Mouse (Mus musculus) liver, adult 2 months (tissue): ENCODE measurements around the gene Cdk4. TPM values are rescaled to one million over a fixed set of nuclear protein-coding genes. Genes with fewer than 3 reads are reported as not detected.

Source experiments
- DNase-seq: peaks from one replicate; pipeline ENCODE4 v3.0.0-alpha.2; 2011; ENCODE audit warnings: low read depth, low spot score; ENCODE audit errors: extremely low read depth
- H3K27ac ChIP-seq: fragments of 200-500 bp; replicated peaks from 2 replicates; pipeline ENCODE4 v1.5.1; 2012; ENCODE audit warnings: low read depth, mild to moderate bottlenecking, control low read depth, inconsistent platforms, low read length; ENCODE audit not compliant: insufficient read depth
- H3K27me3 ChIP-seq: fragments of 200-500 bp; 2 replicates; pipeline ENCODE4 v1.6.1; 2012; ENCODE audit warnings: mild to moderate bottlenecking, moderate library complexity, low read length, inconsistent platforms; ENCODE audit not compliant: control insufficient read depth, insufficient read depth
- H3K36me3 ChIP-seq: fragments of 200-500 bp; 2 replicates; pipeline ENCODE4 v1.6.1; 2012; ENCODE audit warnings: low read length, inconsistent platforms; ENCODE audit not compliant: control insufficient read depth, insufficient read depth
- H3K4me1 ChIP-seq: fragments of 200-500 bp; 2 replicates; pipeline ENCODE4 v1.6.1; 2011; ENCODE audit warnings: low read length; ENCODE audit not compliant: control insufficient read depth, insufficient read depth
- H3K4me3 ChIP-seq: fragments of 200-500 bp; 2 replicates; pipeline ENCODE4 v1.5.1; 2011; ENCODE audit warnings: low read depth, mild to moderate bottlenecking, control low read depth, low read length, moderate library complexity; ENCODE audit not compliant: insufficient read depth
- H3K79me2 ChIP-seq: fragments of 200-500 bp; 2 replicates; pipeline ENCODE4 v1.6.1; 2012; ENCODE audit warnings: inconsistent platforms, mild to moderate bottlenecking, low read length, moderate library complexity; ENCODE audit not compliant: control insufficient read depth, insufficient read depth
- H3K9ac ChIP-seq: fragments of 200-500 bp; 2 replicates; pipeline ENCODE4 v1.6.1; 2012; ENCODE audit warnings: low read depth, mild to moderate bottlenecking, control low read depth, inconsistent platforms, low read length
- CTCF ChIP-seq: fragments of 200-500 bp; IDR thresholded peaks from 2 replicates; pipeline ENCODE4 v1.5.1; 2011; ENCODE audit warnings: low read depth, low read length, control low read depth
- POLR2A ChIP-seq: fragments of 200-500 bp; IDR thresholded peaks from 2 replicates; pipeline ENCODE4 v1.6.1; 2011; ENCODE audit warnings: low read length, control low read depth; ENCODE audit not compliant: insufficient read depth; ENCODE audit errors: extremely low read depth
- WGBS: fragments of 180-500 bp; shearing (Covaris S2); methylation state at CpG from one replicate; pipeline ENCODE4 v1.1.7; 2018; 5-methylcytosine and 5-hydroxymethylcytosine counted together
- polyA plus RNA-seq: library from polyadenylated mRNA; depleted of rRNA; stranded (reverse); fragments of >200 nt; gene quantifications from 2 replicates; pipeline ENCODE4 v1.2.3, GENCODE M21; 2012; rRNA removed
- total RNA-seq: library from RNA; depleted of rRNA; stranded (reverse); fragments of >200 nt; gene quantifications from 2 replicates; pipeline ENCODE4 v1.2.3, GENCODE M21; 2014; rRNA removed

Cdk4 gene
- total and polyA plus RNA-seq, 2 experiments = 37.9 to 58.7 TPM

GRCm38 (mm10) chr10:127114408-127114807 is 51.1 kb downstream of the Cdk4 start:
- H3K27ac ChIP-seq = no peak overlapping the region
- no peaks in the 10 kb centered on the region for H3K4me1 ChIP-seq
- no peaks in the 10 kb centered on the region for H3K27me3 ChIP-seq
- H3K9ac ChIP-seq = no peak overlapping the region
- 93% methylated on average over 11 of the region's 11 CpGs for WGBS
- no peak overlapping the region for H3K4me3 ChIP-seq
- TF ChIP-seq CTCF (no peak), POLR2A (no peak)
- no peaks in the 10 kb centered on the region for H3K79me2 ChIP-seq
- peaks cover 8% of the 10 kb centered on the region; the same call in 1 of the 2 replicates for H3K36me3 ChIP-seq
- DNase-seq = no peak

DNA sequence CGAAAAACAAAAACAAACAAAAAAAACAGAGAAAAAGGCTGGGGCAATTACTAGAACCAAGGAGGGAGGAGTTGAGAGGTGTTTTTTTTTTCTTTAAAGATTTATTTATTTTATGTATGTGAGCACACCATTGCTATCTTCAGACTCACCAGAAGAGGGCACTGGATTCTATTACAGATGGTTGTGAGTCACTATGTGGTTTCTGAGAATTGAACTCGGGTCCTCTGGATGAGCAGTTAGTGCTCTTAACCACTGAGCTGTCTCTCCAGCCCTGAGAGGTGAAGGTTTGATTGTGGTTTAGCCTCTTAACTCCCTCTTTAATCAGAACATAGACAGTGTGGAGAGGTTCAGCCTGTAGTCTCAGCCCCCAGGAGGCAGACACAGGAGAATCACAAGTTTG is 51.7 kb downstream of the Cdk4 start:
- H3K4me3 ChIP-seq = no peak overlapping the region
- H3K4me1 ChIP-seq = no peaks in the 10 kb centered on the region
- 64% methylated on average over 2 of the region's 2 CpGs for WGBS
- H3K27ac ChIP-seq = no peak overlapping the region
- no peak for DNase-seq
- H3K9ac ChIP-seq = no peak overlapping the region
- H3K79me2 ChIP-seq = no peaks in the 10 kb centered on the region
- TF ChIP-seq CTCF (peak; percentile 27; the same call in 1 of the 2 replicates), POLR2A (no peak)
- peaks cover 8% of the 10 kb centered on the region; the same call in 1 of the 2 replicates for H3K36me3 ChIP-seq
- H3K27me3 ChIP-seq = no peaks in the 10 kb centered on the region

Other genes starting within 250 kb of the Cdk4 start
- gene Atp23, start 162.2 kb upstream of the Cdk4 start, total RNA-seq = 5.9 and 8.3 TPM in 2 replicates
- 5.5 and 6.4 TPM in 2 replicates for gene Atp23, start 162.2 kb upstream of the Cdk4 start, polyA plus RNA-seq
- gene Ctdsp2, start 84.8 kb upstream of the Cdk4 start, total RNA-seq = 18.4 and 25.7 TPM in 2 replicates
- gene Ctdsp2, start 84.8 kb upstream of the Cdk4 start, polyA plus RNA-seq = 23.1 and 29.3 TPM in 2 replicates
- 0.09 and 0.20 TPM in 2 replicates for gene Avil, start 62.8 kb upstream of the Cdk4 start, total RNA-seq
- 0.06 TPM in 1 of 2 replicates, not detected in the other for gene Avil, start 62.8 kb upstream of the Cdk4 start, polyA plus RNA-seq
- gene Tsfm, start 32.7 kb upstream of the Cdk4 start, total RNA-seq = 21.6 and 26.3 TPM in 2 replicates
- gene Tsfm, start 32.7 kb upstream of the Cdk4 start, polyA plus RNA-seq = 17.4 and 18.2 TPM in 2 replicates
- 5.2 and 6.1 TPM in 2 replicates for gene Mettl1, start 22.1 kb upstream of the Cdk4 start, total RNA-seq
- 9.1 and 17.9 TPM in 2 replicates for gene Mettl1, start 22.1 kb upstream of the Cdk4 start, polyA plus RNA-seq
- not detected in 2 replicates for gene Eef1akmt3, start 22.0 kb upstream of the Cdk4 start, total RNA-seq
- 0.09 TPM in 1 of 2 replicates, not detected in the other for gene Eef1akmt3, start 22.0 kb upstream of the Cdk4 start, polyA plus RNA-seq
- not detected in 2 replicates for gene Cyp27b1, start 15.3 kb upstream of the Cdk4 start, total RNA-seq
- 0.05 TPM in 2 replicates for gene Cyp27b1, start 15.3 kb upstream of the Cdk4 start, polyA plus RNA-seq
- 0.09 and 0.34 TPM in 2 replicates for gene March9, start 3.4 kb upstream of the Cdk4 start, total RNA-seq
- 0.44 and 0.52 TPM in 2 replicates for gene March9, start 3.4 kb upstream of the Cdk4 start, polyA plus RNA-seq
- gene Tspan31, start 6.7 kb downstream of the Cdk4 start, total RNA-seq = 269 and 278 TPM in 2 replicates
- 268 and 298 TPM in 2 replicates for gene Tspan31, start 6.7 kb downstream of the Cdk4 start, polyA plus RNA-seq
- 0.28 and 0.81 TPM in 2 replicates for gene Agap2, start 11.8 kb downstream of the Cdk4 start, total RNA-seq
- gene Agap2, start 11.8 kb downstream of the Cdk4 start, polyA plus RNA-seq = 0.44 and 0.55 TPM in 2 replicates
- 130 TPM in 2 replicates for gene Os9, start 57.6 kb downstream of the Cdk4 start, total RNA-seq
- gene Os9, start 57.6 kb downstream of the Cdk4 start, polyA plus RNA-seq = 128 and 130 TPM in 2 replicates
- gene B4galnt1, start 101.7 kb downstream of the Cdk4 start, total RNA-seq = 21.9 and 36.3 TPM in 2 replicates
- 85.0 and 89.8 TPM in 2 replicates for gene B4galnt1, start 101.7 kb downstream of the Cdk4 start, polyA plus RNA-seq
- 1.3 and 3.1 TPM in 2 replicates for gene Slc26a10, start 117.1 kb downstream of the Cdk4 start, total RNA-seq
- 4.1 and 5.8 TPM in 2 replicates for gene Slc26a10, start 117.1 kb downstream of the Cdk4 start, polyA plus RNA-seq
- gene Arhgef25, start 126.5 kb downstream of the Cdk4 start, total RNA-seq = 0.83 and 0.87 TPM in 2 replicates
- gene Arhgef25, start 126.5 kb downstream of the Cdk4 start, polyA plus RNA-seq = 0.91 and 1.4 TPM in 2 replicates
- gene Dtx3, start 132.2 kb downstream of the Cdk4 start, total RNA-seq = 1.5 and 1.8 TPM in 2 replicates
- gene Dtx3, start 132.2 kb downstream of the Cdk4 start, polyA plus RNA-seq = 5.2 and 10.0 TPM in 2 replicates
- gene Pip4k2c, start 148.1 kb downstream of the Cdk4 start, total RNA-seq = 8.9 and 10.7 TPM in 2 replicates
- gene Pip4k2c, start 148.1 kb downstream of the Cdk4 start, polyA plus RNA-seq = 13.0 and 13.9 TPM in 2 replicates
- gene Kif5a, start 199.8 kb downstream of the Cdk4 start, total RNA-seq = 0.55 and 0.74 TPM in 2 replicates
- 5.0 and 10.7 TPM in 2 replicates for gene Kif5a, start 199.8 kb downstream of the Cdk4 start, polyA plus RNA-seq
- 71.3 and 78.5 TPM in 2 replicates for gene Dctn2, start 202.8 kb downstream of the Cdk4 start, total RNA-seq
- 122 and 132 TPM in 2 replicates for gene Dctn2, start 202.8 kb downstream of the Cdk4 start, polyA plus RNA-seq
- 1.0 and 2.6 TPM in 2 replicates for gene Mbd6, start 225.5 kb downstream of the Cdk4 start, total RNA-seq
- 14.4 and 19.2 TPM in 2 replicates for gene Mbd6, start 225.5 kb downstream of the Cdk4 start, polyA plus RNA-seq
- 59.6 and 67.3 TPM in 2 replicates for gene Mars, start 248.3 kb downstream of the Cdk4 start, total RNA-seq
- gene Mars, start 248.3 kb downstream of the Cdk4 start, polyA plus RNA-seq = 65.6 and 70.7 TPM in 2 replicates